Mouse (Mus musculus) thymus, postnatal 14 days (tissue): ENCODE measurements around the gene Actl6b.

Experiments used
- DNase-seq: peaks from one replicate; pipeline ENCODE4 v3.0.0; 2021

The Actl6b gene

GRCm38 (mm10) chr5:137565744-137566143, 12.4 kb downstream of the Actl6b start:
- DNase-seq = no peak

GRCm38 (mm10) chr5:137566416-137566815, 13.1 kb downstream of the Actl6b start:
- DNase-seq = no peak

DNA sequence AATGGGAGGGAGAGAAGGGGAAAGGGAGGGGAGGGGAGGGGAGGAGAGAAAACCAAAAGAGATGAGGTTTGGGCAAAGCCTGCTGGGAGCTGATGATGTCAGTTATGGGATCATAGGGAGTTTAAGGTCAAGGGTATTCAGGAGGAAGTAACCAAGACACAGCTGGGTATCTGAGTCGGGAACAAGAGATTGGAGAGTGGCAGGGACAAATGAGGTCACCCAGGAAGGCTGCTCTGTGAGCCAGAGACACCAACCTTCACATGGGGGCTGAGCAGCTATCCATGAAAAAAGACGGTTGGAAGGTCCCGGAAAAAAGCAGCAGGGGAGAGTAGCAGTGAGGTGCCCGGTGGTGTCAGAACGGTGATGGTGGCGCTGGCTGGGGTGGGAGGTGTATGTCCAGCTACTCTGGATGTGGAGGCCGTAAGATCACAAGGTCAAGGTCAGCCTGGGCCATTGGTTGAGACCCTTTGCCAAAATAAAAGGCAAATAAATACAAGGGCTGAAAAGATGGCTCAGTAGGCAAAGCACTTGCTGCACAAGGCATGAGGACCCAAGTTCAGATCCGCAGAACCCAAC, 15.0 kb downstream of the Actl6b start:
- no peak for DNase-seq

DNA sequence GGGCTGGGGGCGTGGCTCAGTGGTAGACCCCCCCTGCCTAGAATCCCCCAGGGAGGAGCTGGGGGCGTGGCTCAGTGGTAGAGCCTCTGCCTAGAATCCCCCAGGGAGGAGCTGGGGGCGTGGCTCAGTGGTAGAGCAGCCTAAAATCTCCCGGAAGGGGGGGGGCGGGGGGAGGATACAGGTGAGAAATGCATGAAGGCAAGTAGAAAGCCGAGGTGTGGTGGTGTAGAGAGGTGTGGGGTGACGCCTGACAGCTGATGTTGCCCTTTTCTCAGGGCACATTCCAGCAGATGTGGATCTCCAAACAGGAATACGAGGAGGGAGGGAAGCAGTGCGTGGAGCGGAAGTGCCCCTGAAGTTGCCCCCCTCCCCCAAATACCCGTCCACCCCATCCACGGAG, 15.7 kb downstream of the Actl6b start:
- no peak for DNase-seq

- peak; percentile 63 for DNase-seq
Measured at GRCm38 (mm10) chr5:137569665-137570064, 16.3 kb downstream of the Actl6b start, which contains the start of gene Tfr2. Gene Tfr2 (plus strand): TSS chr5:137569840.

DNA sequence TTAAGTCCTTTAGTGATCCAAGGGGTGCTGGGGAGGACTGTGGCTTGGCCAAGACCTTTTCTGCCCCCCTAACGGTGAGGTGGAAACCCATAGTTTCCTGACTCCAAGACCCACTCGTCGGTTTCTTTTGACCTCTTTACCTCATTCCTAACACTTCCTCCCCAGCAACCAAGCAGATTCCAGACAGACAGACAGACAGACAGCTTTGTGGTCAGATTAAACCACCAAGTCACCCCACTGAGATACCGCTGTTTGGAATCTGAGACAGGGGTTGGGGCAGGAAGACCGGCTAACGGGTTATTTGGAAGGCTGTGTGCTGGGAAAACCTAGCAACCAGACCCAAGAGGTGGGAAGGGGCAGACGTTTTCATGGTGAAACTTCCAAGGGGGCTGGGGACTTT, 16.9 kb downstream of the Actl6b start:
- no peak for DNase-seq

- DNase-seq = no peak
Measured at GRCm38 (mm10) chr5:137570691-137571586, 17.6 kb downstream of the Actl6b start.

- DNase-seq = no peak
Measured at GRCm38 (mm10) chr5:137574470-137574901, 21.2 kb downstream of the Actl6b start.

DNA sequence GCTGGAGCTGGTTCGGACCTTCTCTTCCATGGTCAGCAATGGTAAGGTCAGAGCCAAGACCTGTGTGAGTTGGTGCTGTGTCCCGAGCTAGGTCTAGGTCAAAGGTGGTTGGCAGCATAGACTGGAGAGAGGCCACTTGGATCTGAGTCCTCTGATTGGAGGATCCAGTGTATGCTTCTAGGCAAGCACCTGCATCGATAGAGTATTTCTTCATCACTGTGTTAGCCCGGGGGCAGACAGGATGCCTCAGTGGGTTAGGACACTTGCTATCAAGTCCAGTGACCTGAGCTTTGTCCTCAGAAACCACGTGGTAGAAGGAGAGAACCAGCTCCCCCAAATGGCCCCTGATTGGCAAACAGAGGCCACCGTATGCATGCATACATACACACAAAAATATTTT, 26.9 kb downstream of the Actl6b start:
- no peak for DNase-seq

- no peak for DNase-seq
Measured at GRCm38 (mm10) chr5:137582702-137583101, 29.4 kb downstream of the Actl6b start.

GRCm38 (mm10) chr5:137583670-137584169, 30.4 kb downstream of the Actl6b start:
- peak; percentile 63 for DNase-seq

- DNase-seq = peak; percentile 83
Measured at GRCm38 (mm10) chr5:137584976-137585375, 31.7 kb downstream of the Actl6b start.

- no peak for DNase-seq
Measured at GRCm38 (mm10) chr5:137590507-137590906, 37.2 kb downstream of the Actl6b start.

GRCm38 (mm10) chr5:137595921-137596320, 42.6 kb downstream of the Actl6b start:
- no peak for DNase-seq

GRCm38 (mm10) chr5:137596601-137597261, 43.4 kb downstream of the Actl6b start:
- DNase-seq = peak; percentile 48

DNA sequence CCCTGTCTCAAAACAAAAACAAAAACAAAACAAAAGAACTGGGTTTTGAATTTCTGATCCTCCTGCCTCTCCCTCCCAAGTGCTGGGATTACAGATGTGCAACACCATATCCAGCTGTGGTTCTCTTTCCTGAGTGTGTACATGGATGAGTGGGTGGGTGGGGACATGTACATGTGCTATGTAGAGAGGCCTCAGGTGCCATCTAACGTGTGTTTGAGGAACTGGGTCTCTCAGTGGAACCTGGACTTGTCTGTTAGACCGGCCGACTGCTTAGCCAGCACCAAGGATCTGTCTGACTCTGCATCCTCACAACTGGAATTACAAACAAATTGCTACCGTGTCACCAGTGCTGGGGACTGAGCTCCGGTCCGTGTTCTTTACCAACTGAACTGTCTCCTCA, 44.3 kb downstream of the Actl6b start:
- no peak for DNase-seq

- DNase-seq = no peak
Measured at GRCm38 (mm10) chr5:137598100-137598826, 44.9 kb downstream of the Actl6b start.

GRCm38 (mm10) chr5:137599600-137599999, 46.3 kb downstream of the Actl6b start:
- no peak for DNase-seq

GRCm38 (mm10) chr5:137600281-137600618, 46.9 kb downstream of the Actl6b start:
- no peak for DNase-seq

DNA sequence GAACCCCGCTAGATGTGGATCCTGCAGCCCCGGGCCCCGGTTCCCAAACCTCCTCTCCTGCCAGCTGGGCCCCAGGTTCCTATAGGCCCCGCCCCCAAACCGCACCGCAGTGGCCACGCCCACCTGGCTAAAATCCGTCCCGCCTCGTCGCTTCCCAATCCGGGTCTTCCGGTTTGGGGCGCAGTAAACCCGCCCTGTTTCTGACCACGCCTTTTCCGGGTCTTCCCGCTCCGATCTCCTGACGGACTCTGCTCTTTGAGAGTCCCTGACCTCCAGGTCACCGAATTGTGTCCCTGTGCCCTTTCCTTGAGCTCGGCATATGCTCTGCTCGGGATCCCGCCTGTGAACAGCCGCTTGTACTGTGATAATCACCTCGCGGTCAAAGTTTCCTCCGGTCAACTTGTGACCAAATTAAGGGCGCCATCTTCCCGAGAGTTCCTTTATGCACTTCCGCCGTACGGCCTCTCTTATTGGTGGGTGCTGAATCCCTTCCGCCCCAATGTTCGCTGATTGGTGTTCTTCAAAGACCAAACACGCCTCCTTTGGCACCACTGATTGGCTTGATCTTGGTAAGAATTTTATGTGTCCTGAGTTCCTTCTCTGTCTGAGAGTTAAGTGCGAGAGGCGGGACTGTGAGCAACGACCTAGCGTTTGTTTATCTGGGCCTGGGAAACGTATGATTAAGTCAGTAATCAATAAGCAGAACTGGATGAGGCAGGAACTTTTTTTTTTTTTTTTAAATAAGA, 47.5 kb downstream of the Actl6b start, which contains the start of gene Mospd3:
Gene Mospd3, minus strand, starts transcription at position 440 of the 746 bp plus-strand sequence.
- DNase-seq = peak; percentile 99

- peak; percentile 39 for DNase-seq
Measured at GRCm38 (mm10) chr5:137601365-137601729, 48.0 kb downstream of the Actl6b start.
